Mouse (Mus musculus) 3134 (cell line): ENCODE measurements around the gene Metap1d.

ENCODE experiments used
- DNase-seq: peaks from one replicate; pipeline ENCODE4 v3.0.0-alpha.2; 2011; ENCODE audit warnings: low spot score; ENCODE audit not compliant: insufficient read length; ENCODE audit errors: extremely low read depth

The Metap1d gene

DNA sequence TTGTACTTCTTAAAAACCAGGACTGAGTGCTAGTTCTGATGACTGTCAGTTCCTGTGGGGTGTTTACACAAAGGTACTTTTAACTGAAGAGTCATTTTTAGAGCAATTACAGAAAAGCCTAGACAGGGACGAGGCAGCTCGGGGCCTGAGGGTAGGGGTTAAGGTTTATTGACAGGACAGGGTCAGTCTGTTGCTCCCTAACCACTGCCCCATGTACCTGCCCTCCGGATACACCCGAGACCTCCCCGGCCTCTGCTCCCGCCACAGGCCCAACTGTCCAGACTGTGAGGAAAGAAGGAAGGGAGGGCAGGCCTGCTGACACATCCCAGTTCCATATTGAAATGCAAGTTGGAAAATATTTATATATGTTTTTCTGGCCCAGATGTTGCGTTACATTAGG lies 20.8 kb downstream of the Metap1d start:
- DNase-seq = no peak

DNA sequence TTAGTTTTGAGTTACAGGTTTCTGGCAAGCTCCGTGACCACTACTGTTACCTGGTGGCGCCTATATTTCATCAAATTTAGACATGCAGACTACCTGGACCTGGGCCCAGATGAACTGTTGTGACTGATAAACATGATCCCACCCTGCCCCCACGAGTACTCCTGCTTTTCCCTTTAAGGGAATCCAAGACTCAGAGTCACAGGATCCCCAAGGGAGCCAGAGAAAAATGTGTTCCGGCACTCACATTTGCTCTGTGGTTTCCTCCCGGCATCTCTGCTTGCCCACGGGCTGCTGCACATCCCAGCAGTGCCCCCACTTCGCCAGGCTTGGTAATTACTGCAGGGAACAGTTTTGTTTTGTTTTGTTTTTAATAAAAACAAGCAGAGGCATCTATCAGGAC lies 21.3 kb downstream of the Metap1d start:
- DNase-seq = peak; percentile 35

DNA sequence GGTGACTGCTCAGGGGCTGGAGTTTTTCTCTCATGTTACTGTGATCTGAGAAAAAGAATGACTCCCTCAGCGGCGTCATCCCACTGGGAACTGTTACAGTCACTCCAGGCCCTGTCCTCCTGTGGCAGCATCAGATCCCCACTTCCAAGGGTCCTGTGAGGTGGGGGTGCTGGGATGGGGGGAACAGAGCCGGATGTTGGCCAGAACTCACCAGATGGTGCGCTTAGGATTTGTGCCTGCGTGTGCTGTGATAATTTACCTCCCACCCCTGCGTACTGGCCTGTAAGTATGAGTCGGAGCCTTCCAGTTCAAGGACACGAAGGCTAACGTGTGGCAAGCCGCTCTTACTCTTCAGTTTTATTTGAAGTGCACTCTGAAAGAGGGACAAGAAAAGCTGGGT lies 22.2 kb downstream of the Metap1d start:
- DNase-seq = no peak

DNA sequence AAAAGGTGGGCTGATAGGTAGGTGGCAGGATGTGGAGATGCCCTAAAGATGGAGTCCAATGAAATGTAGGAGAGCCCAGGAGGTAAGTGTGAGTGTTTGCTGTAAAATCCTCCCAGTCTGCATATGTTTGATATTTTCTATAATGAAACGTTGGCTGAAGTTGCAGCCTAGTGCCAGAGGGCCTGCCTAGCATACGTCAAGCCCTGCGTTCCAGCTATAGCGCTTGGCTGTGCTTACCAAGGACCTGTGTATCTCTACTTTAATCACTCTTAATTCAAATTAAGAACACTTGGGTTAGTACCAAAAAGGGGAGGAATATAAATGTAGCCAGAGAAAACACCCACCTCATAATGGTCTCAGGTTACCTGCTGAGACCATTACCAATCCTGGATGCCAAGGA lies 22.7 kb downstream of the Metap1d start:
- DNase-seq = no peak

DNA sequence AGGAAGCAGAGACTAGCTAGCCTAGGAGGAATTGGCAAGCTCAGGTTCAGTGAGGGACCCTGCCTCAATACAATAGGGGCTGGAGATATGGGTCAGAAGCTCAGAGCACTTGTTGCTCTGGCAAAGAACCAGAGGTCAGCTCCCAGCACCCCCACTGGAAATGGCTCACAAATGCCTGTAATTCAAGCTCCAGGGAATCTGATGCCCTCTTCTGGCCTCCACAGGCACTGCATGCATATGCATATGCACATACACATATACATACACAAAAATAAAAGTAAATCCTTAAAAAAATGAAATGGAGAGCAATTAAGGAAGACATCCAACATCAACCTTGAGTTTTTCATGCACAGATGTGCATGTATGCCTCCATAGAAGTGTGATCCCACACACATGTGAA lies 24.7 kb downstream of the Metap1d start:
- DNase-seq = no peak

- DNase-seq = no peak
These were observed 26.8 kb downstream of the Metap1d start for GRCm38 (mm10) chr2:71479917-71480316.

GRCm38 (mm10) chr2:71481825-71482224 lies 28.7 kb downstream of the Metap1d start:
- DNase-seq = peak; percentile 28

GRCm38 (mm10) chr2:71483046-71483716 lies 30.1 kb downstream of the Metap1d start:
- DNase-seq = no peak

- DNase-seq = no peak
These were observed 30.6 kb downstream of the Metap1d start for GRCm38 (mm10) chr2:71483717-71484066.

DNA sequence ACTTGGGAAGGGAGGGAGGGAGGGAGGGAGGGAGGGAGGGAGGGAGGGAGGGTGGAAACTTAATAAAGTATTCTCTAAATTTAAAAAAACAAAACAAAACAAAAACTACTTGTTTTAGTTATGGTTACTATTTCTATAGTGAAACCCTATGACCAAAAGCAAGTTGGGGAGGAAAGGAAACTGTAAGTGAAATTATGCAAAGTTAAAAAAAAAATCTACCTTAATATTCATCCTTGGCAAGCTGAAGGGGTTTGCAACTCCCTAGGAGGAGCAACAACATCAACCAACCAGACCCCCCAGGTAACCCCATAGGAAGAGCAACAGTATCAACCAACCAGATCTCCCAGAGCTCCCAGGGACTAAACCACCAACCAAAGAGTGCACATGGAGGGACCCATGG lies 38.2 kb downstream of the Metap1d start:
- no peak for DNase-seq

DNA sequence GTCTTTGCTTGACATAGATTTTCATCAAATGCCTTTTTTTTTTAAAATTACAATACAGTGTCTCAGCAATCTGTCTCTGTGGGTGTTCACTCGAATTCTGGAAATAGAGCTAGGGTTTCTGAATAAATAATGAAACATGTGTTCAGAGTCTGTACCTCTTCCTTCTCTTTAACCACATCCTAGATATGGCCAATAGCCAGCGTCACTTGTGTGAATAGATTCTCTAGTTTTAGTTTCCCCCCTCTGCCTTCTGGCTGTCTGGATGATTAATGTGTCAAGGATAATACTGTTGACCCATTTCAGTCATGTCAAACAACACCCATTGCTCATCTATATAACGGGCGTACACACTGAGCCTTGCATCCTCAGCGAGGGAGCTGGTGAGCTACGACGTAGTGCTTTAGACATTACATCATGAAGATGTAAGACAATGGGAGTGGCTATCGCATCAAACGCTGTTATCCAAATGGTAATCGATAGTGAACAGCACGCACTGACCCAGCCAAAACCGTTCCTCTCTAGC lies 40.1 kb downstream of the Metap1d start:
- DNase-seq = no peak

GRCm38 (mm10) chr2:71494503-71494902 lies 41.4 kb downstream of the Metap1d start:
- DNase-seq = no peak

DNA sequence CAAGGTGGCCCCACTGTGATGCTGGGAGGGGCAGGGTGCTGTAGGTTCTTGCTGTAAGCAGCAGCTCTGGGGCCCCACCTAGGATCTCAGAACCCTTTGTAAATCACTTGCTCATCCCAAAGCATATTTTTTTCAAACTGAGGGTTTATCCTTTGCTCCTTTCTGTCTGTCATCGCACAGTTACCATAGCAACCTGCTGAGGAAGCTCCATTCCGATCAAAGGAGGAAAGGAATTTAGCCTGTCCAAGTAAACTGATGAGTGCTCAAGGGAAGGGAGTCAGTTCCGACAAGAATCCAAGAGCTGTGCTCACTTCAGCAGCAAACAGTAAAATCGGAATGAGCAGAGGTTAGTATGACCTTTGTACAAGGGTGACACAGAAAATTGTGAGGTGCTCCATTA lies 41.9 kb downstream of the Metap1d start:
- no peak for DNase-seq

GRCm38 (mm10) chr2:71497175-71497574 lies 44.1 kb downstream of the Metap1d start:
- no peak for DNase-seq

DNA sequence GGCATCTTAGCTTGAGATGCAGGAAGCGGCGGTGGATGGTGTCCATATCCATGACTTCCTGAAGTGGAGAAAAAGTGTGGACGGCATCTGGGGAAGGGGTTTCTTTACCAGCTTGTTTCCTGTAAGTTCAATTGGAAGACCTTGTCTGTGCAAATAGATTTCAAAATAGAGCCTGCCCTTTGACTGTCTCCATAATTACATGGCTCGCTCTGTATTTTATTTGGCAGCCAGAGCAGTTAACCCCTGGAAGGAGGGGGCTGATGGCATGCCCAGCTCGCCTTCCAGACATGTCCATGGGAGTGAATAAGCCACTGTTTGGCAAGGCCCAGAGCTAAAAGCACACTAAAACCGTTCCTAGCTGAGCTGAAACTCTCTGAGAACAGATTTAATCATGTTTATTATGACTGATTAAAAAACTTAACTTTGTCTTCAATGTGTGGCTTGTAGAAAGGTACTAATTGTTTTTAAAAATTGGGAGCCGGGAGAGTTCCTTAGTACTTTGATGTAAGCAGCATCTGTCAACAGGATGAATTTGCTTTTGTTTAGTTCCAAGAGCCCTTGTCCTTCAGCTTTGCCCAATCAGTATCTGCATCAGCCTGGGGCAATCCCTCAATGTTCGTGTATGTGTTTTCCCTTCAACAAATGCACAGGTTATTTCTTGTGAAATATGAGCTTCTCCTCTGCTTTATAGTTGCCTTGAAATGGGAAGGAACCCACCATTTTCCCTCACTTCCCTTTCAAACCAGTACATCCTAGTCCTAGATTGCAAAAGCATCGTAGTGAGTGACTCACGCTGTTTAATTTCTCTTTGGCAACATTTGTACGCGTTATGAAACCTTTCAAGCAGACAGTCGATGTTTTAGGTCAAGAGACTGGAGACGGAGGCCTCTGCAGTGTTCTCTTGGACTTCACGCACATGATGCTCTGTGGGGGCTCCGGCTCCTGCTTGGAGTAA lies 46.5 kb downstream of the Metap1d start:
- peak; percentile 39 for DNase-seq

DNA sequence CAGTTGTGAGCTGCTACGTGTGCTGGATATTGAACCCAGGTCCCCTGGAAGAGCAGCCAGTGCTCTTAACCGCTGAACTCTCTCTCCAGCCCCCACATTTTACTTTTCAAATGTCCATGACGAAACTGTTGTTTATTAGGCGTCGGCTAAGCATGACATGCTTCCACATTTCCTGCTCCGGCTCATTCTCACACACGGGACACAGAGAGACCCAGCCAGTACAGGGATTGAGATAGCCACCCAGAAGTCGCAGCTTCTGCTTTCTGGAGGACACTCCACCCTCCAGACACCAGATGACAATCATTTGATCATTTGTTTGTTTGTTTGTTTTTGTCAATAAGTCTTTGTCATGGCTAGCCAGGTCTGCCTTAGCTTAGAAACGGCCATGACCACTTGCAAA lies 51.8 kb downstream of the Metap1d start:
- DNase-seq = no peak

- no peak for DNase-seq
These were observed 58.1 kb downstream of the Metap1d start for GRCm38 (mm10) chr2:71511209-71511608.

DNA sequence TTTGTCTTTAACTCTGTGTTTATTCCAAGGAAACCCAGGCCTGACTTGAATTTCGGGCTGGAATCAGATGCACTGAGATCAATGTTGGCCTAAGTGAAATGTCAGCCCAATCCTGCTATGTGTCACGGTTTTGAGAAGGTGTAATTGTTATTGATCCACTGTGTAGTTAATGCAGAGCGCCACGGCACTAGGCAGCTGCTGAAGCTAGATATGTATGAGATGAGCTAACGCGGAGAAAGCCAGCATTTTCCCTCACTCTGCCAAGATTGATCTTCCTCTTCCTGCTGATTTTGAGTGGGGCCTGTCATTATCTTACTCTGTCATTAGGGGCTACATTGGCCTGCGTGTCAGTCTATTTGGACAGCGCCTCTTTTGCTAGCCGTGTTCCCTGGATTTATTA lies 59.2 kb downstream of the Metap1d start:
- DNase-seq = no peak

DNA sequence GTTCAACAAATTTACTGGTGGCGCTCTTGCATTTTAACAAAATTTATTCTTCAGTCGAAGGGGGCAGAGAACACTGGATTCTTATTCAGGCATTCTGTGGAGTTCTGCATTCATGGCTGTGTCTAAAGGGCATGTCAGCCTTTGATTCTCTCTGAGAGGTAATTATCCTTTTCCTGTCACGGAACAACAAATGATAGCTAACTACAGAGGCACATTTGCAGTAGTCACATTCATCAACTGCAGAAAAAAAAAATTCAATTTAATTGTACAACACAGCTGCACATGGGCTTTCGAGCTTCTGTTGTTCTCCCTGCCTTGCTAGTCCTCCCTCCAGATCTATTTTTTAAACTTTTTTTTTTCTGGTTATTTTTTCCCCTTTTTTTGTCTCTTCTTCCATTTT lies 63.9 kb downstream of the Metap1d start:
- DNase-seq = no peak

DNA sequence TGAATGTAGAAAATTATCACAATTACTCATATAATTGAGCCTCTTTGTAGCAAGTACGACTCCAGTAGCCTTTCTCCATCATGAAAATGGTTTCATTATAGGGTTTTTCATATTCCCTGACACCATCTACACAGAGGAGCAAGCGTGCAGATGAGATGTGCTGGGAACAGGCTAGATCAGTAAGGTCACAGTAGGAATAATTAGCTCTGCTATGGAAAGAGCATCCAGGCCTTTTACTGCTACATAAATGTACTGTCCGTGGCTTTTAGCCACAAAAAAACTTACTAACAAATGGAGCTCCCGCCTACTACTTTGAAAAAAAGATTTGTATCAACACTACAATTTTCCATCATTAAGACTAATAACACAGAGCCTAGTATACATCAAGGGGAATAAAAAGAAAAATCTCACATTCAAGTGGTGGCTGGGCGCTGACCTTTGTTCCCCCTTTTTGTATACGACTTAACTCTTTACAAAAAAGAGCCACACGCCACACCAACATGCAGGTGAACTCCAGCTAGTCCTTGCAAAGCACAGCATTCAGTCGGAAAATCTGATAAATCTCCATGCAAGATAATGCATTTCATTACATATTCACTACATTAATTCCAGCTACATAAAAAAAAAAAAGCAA lies 64.5 kb downstream of the Metap1d start:
- no peak for DNase-seq

- DNase-seq = no peak
These were observed 69.8 kb downstream of the Metap1d start for GRCm38 (mm10) chr2:71522871-71523270.
